Mouse (Mus musculus) kidney, embryonic 15.5 days (tissue): ENCODE measurements around the gene Tet1. TPM values are rescaled to one million over a fixed set of nuclear protein-coding genes. Genes with fewer than 3 reads are reported as not detected.

Source experiments
- ATAC-seq: fragments of 200-750 bp; cut with Nextera tagmentation; replicated peaks from 2 replicates; pipeline ENCODE4 v1.8.0; 2017; ENCODE audit warnings: moderate TSS enrichment; ENCODE audit not compliant: low FRiP score
- H3K27ac ChIP-seq: fragments of 300-500 bp; sonication (generic); 2 replicates; pipeline ENCODE4 v1.5.1; 2015; ENCODE audit warnings: mild to moderate bottlenecking, inconsistent platforms
- H3K27me3 ChIP-seq: fragments of 300-500 bp; sonication (generic); 2 replicates; pipeline ENCODE4 v1.6.1; 2015; ENCODE audit warnings: inconsistent platforms
- H3K36me3 ChIP-seq: fragments of 300-500 bp; sonication (generic); 2 replicates; pipeline ENCODE4 v1.6.1; 2015; ENCODE audit warnings: inconsistent platforms
- H3K4me1 ChIP-seq: fragments of 300-500 bp; sonication (generic); 2 replicates; pipeline ENCODE4 v1.6.1; 2015; ENCODE audit warnings: inconsistent platforms
- H3K4me2 ChIP-seq: fragments of 300-500 bp; sonication (generic); 2 replicates; pipeline ENCODE4 v1.6.1; 2015; ENCODE audit warnings: moderate library complexity, mild to moderate bottlenecking, inconsistent platforms
- H3K4me3 ChIP-seq: fragments of 300-500 bp; sonication (generic); replicated peaks from 2 replicates; pipeline ENCODE4 v1.5.1; 2015; ENCODE audit warnings: mild to moderate bottlenecking, inconsistent platforms
- H3K9ac ChIP-seq: fragments of 300-500 bp; sonication (generic); 2 replicates; pipeline ENCODE4 v1.6.1; 2015; ENCODE audit warnings: mild to moderate bottlenecking, inconsistent platforms
- H3K9me3 ChIP-seq: fragments of 300-500 bp; sonication (generic); replicated peaks from 2 replicates; pipeline ENCODE4 v1.6.1; 2016; ENCODE audit warnings: inconsistent platforms
- whole genome bisulfite sequencing: fragments of 180-500 bp; shearing (Covaris S2); methylation state at CpG from one replicate; pipeline ENCODE4 v1.1.7; 2015; ENCODE audit warnings: mixed read lengths; 5-methylcytosine and 5-hydroxymethylcytosine counted together
- polyA plus RNA-seq: library from polyadenylated mRNA; unstranded; fragments of >200 nt; fragmentation: Nextera tagmentation; extraction: Ambion mirVana; gene quantifications from 2 replicates; pipeline ENCODE4 v1.2.1, GENCODE M21; 2015

Gene Tet1
- polyA plus RNA-seq, 1 experiment from 2014 or later = 28.5 TPM

- Histone ChIP-seq H3K27ac (no peak overlapping the region), H3K4me2 (no peak overlapping the region), H3K36me3 (peaks cover 32% of the 10 kb centered on the region), H3K9me3 (no peaks in the 10 kb centered on the region), H3K4me3 (no peak overlapping the region), H3K4me1 (peaks cover 26% of the 10 kb centered on the region), H3K9ac (no peak overlapping the region), H3K27me3 (no peaks in the 10 kb centered on the region)
- 91% methylated on average over 7 of the region's 7 CpGs for WGBS
- ATAC-seq = no peak
Measured at GRCm38 (mm10) chr10:62840687-62841086, 68.1 kb downstream of the Tet1 start.

GRCm38 (mm10) chr10:62837987-62838386 is 70.8 kb downstream of the Tet1 start:
- H3K4me3 ChIP-seq = no peak overlapping the region
- peaks cover 12% of the 10 kb centered on the region for H3K4me1 ChIP-seq
- WGBS = 94% methylated on average over 5 of the region's 5 CpGs
- peaks cover 32% of the 10 kb centered on the region for H3K36me3 ChIP-seq
- H3K9me3 ChIP-seq = no peaks in the 10 kb centered on the region
- no peak for ATAC-seq
- H3K9ac ChIP-seq = no peak overlapping the region
- H3K27ac ChIP-seq = no peak overlapping the region
- no peaks in the 10 kb centered on the region for H3K27me3 ChIP-seq
- H3K4me2 ChIP-seq = no peak overlapping the region

- Histone ChIP-seq H3K4me3 (no peak overlapping the region), H3K9ac (no peak overlapping the region), H3K27me3 (no peaks in the 10 kb centered on the region), H3K9me3 (no peaks in the 10 kb centered on the region), H3K27ac (no peak overlapping the region), H3K36me3 (peaks cover 39% of the 10 kb centered on the region), H3K4me2 (no peak overlapping the region), H3K4me1 (peaks cover 3% of the 10 kb centered on the region; the same call in 1 of the 2 replicates)
- WGBS = 79% methylated on average over 9 of the region's 9 CpGs
- ATAC-seq = no peak
Measured at GRCm38 (mm10) chr10:62832783-62833182, 76.0 kb downstream of the Tet1 start.

- no peak for ATAC-seq
- 63% methylated on average over 2 of the region's 2 CpGs for WGBS
- Histone ChIP-seq H3K4me2 (no peak overlapping the region), H3K9ac (no peak overlapping the region), H3K9me3 (no peaks in the 10 kb centered on the region), H3K4me3 (no peak overlapping the region), H3K36me3 (peaks cover 38% of the 10 kb centered on the region), H3K4me1 (peaks cover 3% of the 10 kb centered on the region; the same call in 1 of the 2 replicates), H3K27ac (no peak overlapping the region), H3K27me3 (no peaks in the 10 kb centered on the region)
Measured at GRCm38 (mm10) chr10:62831546-62831945, 77.2 kb downstream of the Tet1 start.

GRCm38 (mm10) chr10:62824474-62824873 is 84.3 kb downstream of the Tet1 start:
- ATAC-seq = no peak
- Histone ChIP-seq H3K9ac (no peak overlapping the region), H3K4me2 (no peak overlapping the region), H3K4me3 (no peak overlapping the region), H3K27ac (no peak overlapping the region), H3K36me3 (peaks cover 44% of the 10 kb centered on the region), H3K9me3 (no peaks in the 10 kb centered on the region), H3K27me3 (no peaks in the 10 kb centered on the region), H3K4me1 (no peaks in the 10 kb centered on the region)
- WGBS = 83% methylated on average over 8 of the region's 8 CpGs

- H3K9ac ChIP-seq = no peak overlapping the region
- no peaks in the 10 kb centered on the region for H3K4me1 ChIP-seq
- H3K27me3 ChIP-seq = no peaks in the 10 kb centered on the region
- H3K4me3 ChIP-seq = no peak overlapping the region
- no peak overlapping the region for H3K4me2 ChIP-seq
- no peak for ATAC-seq
- whole genome bisulfite sequencing = 77% methylated on average over 4 of the region's 4 CpGs
- H3K27ac ChIP-seq = no peak overlapping the region
- H3K36me3 ChIP-seq = peaks cover 51% of the 10 kb centered on the region
- H3K9me3 ChIP-seq = no peaks in the 10 kb centered on the region
Measured at GRCm38 (mm10) chr10:62823431-62823830, 85.4 kb downstream of the Tet1 start.

- Histone ChIP-seq H3K27me3 (no peaks in the 10 kb centered on the region), H3K4me1 (no peaks in the 10 kb centered on the region), H3K4me3 (no peak overlapping the region), H3K36me3 (peaks cover 44% of the 10 kb centered on the region), H3K9me3 (no peaks in the 10 kb centered on the region), H3K4me2 (no peak overlapping the region), H3K27ac (no peak overlapping the region), H3K9ac (no peak overlapping the region)
- ATAC-seq = no peak
- WGBS = 77% methylated on average over 4 of the region's 4 CpGs
Measured at GRCm38 (mm10) chr10:62810010-62810409, 98.8 kb downstream of the Tet1 start.

- ATAC-seq = no peak
- Histone ChIP-seq H3K9me3 (no peaks in the 10 kb centered on the region), H3K4me3 (no peak overlapping the region), H3K4me2 (no peak overlapping the region), H3K9ac (no peak overlapping the region), H3K4me1 (no peaks in the 10 kb centered on the region), H3K27ac (no peak overlapping the region), H3K36me3 (peaks cover 34% of the 10 kb centered on the region), H3K27me3 (no peaks in the 10 kb centered on the region)
- 91% methylated on average over 2 of the region's 2 CpGs for WGBS
Measured at GRCm38 (mm10) chr10:62808766-62809165, 100.0 kb downstream of the Tet1 start.

GRCm38 (mm10) chr10:62808316-62808715 is 100.5 kb downstream of the Tet1 start:
- 88% methylated on average over 7 of the region's 7 CpGs for WGBS
- Histone ChIP-seq H3K4me2 (no peak overlapping the region), H3K36me3 (peaks cover 29% of the 10 kb centered on the region), H3K27me3 (no peaks in the 10 kb centered on the region), H3K9ac (no peak overlapping the region), H3K4me3 (no peak overlapping the region), H3K27ac (no peak overlapping the region), H3K9me3 (no peaks in the 10 kb centered on the region), H3K4me1 (no peaks in the 10 kb centered on the region)
- ATAC-seq = no peak

- H3K9ac ChIP-seq = no peak overlapping the region
- no peaks in the 10 kb centered on the region for H3K27me3 ChIP-seq
- no peak overlapping the region for H3K4me3 ChIP-seq
- no peak for ATAC-seq
- H3K9me3 ChIP-seq = no peaks in the 10 kb centered on the region
- H3K4me2 ChIP-seq = no peak overlapping the region
- H3K36me3 ChIP-seq = peaks cover 9% of the 10 kb centered on the region
- no peaks in the 10 kb centered on the region for H3K4me1 ChIP-seq
- WGBS = 86% methylated on average over 2 of the region's 2 CpGs
- H3K27ac ChIP-seq = no peak overlapping the region
Measured at GRCm38 (mm10) chr10:62804106-62804505, 104.7 kb downstream of the Tet1 start.

GRCm38 (mm10) chr10:62803296-62803695 is 105.5 kb downstream of the Tet1 start:
- Histone ChIP-seq H3K4me1 (no peaks in the 10 kb centered on the region), H3K27me3 (no peaks in the 10 kb centered on the region), H3K9ac (no peak overlapping the region), H3K4me3 (no peak overlapping the region), H3K36me3 (peaks cover 9% of the 10 kb centered on the region), H3K4me2 (no peak overlapping the region), H3K27ac (no peak overlapping the region), H3K9me3 (no peaks in the 10 kb centered on the region)
- no peak for ATAC-seq
- WGBS = 97% methylated on average over 2 of the region's 2 CpGs

GRCm38 (mm10) chr10:62794221-62794620 is 114.6 kb downstream of the Tet1 start:
- no peak for ATAC-seq
- no peak overlapping the region for H3K9ac ChIP-seq
- peaks cover 12% of the 10 kb centered on the region for H3K36me3 ChIP-seq
- peaks cover 7% of the 10 kb centered on the region; the same call in 1 of the 2 replicates for H3K4me1 ChIP-seq
- H3K4me3 ChIP-seq = no peak overlapping the region
- no peaks in the 10 kb centered on the region for H3K27me3 ChIP-seq
- H3K27ac ChIP-seq = no peak overlapping the region
- WGBS = 94% methylated on average over 4 of the region's 4 CpGs
- no peak overlapping the region for H3K4me2 ChIP-seq
- no peaks in the 10 kb centered on the region for H3K9me3 ChIP-seq

- no peaks in the 10 kb centered on the region for H3K27me3 ChIP-seq
- peak overlapping the region; percentile 98 for H3K27ac ChIP-seq
- no peaks in the 10 kb centered on the region for H3K9me3 ChIP-seq
- H3K9ac ChIP-seq = no peak overlapping the region
- H3K36me3 ChIP-seq = peaks cover 23% of the 10 kb centered on the region
- H3K4me2 ChIP-seq = peak overlapping the region; percentile 62
- H3K4me1 ChIP-seq = peaks cover 12% of the 10 kb centered on the region; the same call in 1 of the 2 replicates
- 50% methylated on average over 2 of the region's 2 CpGs for WGBS
- peak overlapping the region; percentile 98 for H3K4me3 ChIP-seq
- ATAC-seq = no peak
Measured at GRCm38 (mm10) chr10:62793091-62793453, 115.7 kb downstream of the Tet1 start.
